27 mouse cellular contexts compared by ENCODE assay signal in genomic region chr12:109893657-109894056, GRCm38 (mm10).
A peak's percentile ranks its signal among the peaks of the same experiment; 100 is the strongest.
DNase-seq lines count a peak whose midpoint lies in the region; ATAC-seq lines count a peak whose summit lies in the region.
"Had no signal": no experiment of that assay in that cellular context is flagged by ENCODE, and none has a peak within 500 bp of the region (broad histone marks: within the 10 kb centered on the region; RNA-seq: fewer than 3 reads in every experiment).

No protein-coding gene starts in this region.

- no peaks in the 10 kb centered on the region for H3K27me3 ChIP-seq in heart, embryonic 11.5 days (ENCODE audit: control insufficient read depth, insufficient read depth, low read length)
- H3K27me3 ChIP-seq: CH12.LX; forebrain, embryonic 13.5 days; hindbrain, embryonic 13.5 days; intestine, embryonic 15.5 days had no signal

- no peak overlapping the region for H3K4me2 ChIP-seq in heart, embryonic 11.5 days
- H3K4me2 ChIP-seq: forebrain, embryonic 13.5 days; hindbrain, embryonic 13.5 days; intestine, embryonic 15.5 days had no signal

- no peaks in the 10 kb centered on the region for H3K9me3 ChIP-seq in heart, embryonic 11.5 days (replicated peaks; ENCODE audit: control insufficient read depth, low read length)
- H3K9me3 ChIP-seq: forebrain, embryonic 10.5 days; forebrain, embryonic 13.5 days; heart, embryonic 10.5 days; hindbrain, embryonic 10.5 days; hindbrain, embryonic 13.5 days; intestine, embryonic 15.5 days had no signal

- no peak for ATAC-seq in cerebellum, adult (ENCODE audit: insufficient number of reproducible peaks, low FRiP score, low TSS enrichment)
- ATAC-seq in heart, embryonic 11.5 days (replicated peaks; ENCODE audit: insufficient number of reproducible peaks, low FRiP score, low TSS enrichment) = no peak
- ATAC-seq: forebrain, embryonic 13.5 days; hindbrain, embryonic 16.5 days; intestine, embryonic 15.5 days; Patski had no signal

- peak; percentile 17 to 27 for DNase-seq in cerebellum, postnatal 14 days
- peak; percentile 74 for DNase-seq in heart, adult 11 months
- DNase-seq in right cerebral cortex, postnatal 10 days (ENCODE audit: low spot score in 2 of 2) = peak; percentile 37 to 56
- no peak for DNase-seq in right cerebral cortex, postnatal 14 days
- DNase-seq in skeletal muscle tissue, adult 2 months (ENCODE audit: low read depth, low spot score) = peak; percentile 1
- DNase-seq in liver = no peak
- DNase-seq: adrenal gland, postnatal 14 days; B cell, adult 2 months; cerebellum, adult 2 months; cerebellum, adult 9-11 months; gastrocnemius, adult 2 months; gastrocnemius, postnatal 14 days; heart, adult 18-20 months; heart, postnatal 36 days; kidney, adult 11 months had no signal

- no peak overlapping the region for H3K9ac ChIP-seq in heart, embryonic 11.5 days (ENCODE audit: low read depth, low read length)
- H3K9ac ChIP-seq: forebrain, embryonic 13.5 days; hindbrain, embryonic 13.5 days; intestine, embryonic 15.5 days had no signal

- H3K4me1 ChIP-seq in heart, embryonic 11.5 days (ENCODE audit: control insufficient read depth, insufficient read depth, low read length) = no peaks in the 10 kb centered on the region
- H3K4me1 ChIP-seq: heart, embryonic 10.5 days; hindbrain, embryonic 10.5 days; hindbrain, embryonic 13.5 days had no signal

- H3K4me3 ChIP-seq in heart, embryonic 11.5 days (ENCODE audit: low read depth, low read length) = no peak overlapping the region
- H3K4me3 ChIP-seq: forebrain, embryonic 10.5 days; forebrain, embryonic 13.5 days; gastrocnemius, adult 2 months; heart, embryonic 10.5 days; hindbrain, embryonic 10.5 days; hindbrain, embryonic 13.5 days; intestine, embryonic 15.5 days had no signal

- H3K27ac ChIP-seq in heart, embryonic 11.5 days (ENCODE audit: low read depth, low read length) = no peak overlapping the region
- H3K27ac ChIP-seq: forebrain, embryonic 10.5 days; forebrain, embryonic 13.5 days; gastrocnemius, adult 2 months; heart, embryonic 10.5 days; hindbrain, embryonic 10.5 days; hindbrain, embryonic 13.5 days; intestine, embryonic 15.5 days had no signal

- 72% methylated on average over 4 of the region's 4 CpGs for WGBS in heart, embryonic 11.5 days (ENCODE audit: insufficient replicate concordance)

- no peaks in the 10 kb centered on the region for H3K36me3 ChIP-seq in heart, embryonic 11.5 days (ENCODE audit: control insufficient read depth, insufficient read depth, low read length)
- H3K36me3 ChIP-seq: forebrain, embryonic 10.5 days; G1E; heart, embryonic 10.5 days; hindbrain, embryonic 10.5 days; hindbrain, embryonic 13.5 days; intestine, embryonic 15.5 days had no signal

Comparison
In these comparisons a context has a peak if more than half of its experiments do, and no peak if none do; other contexts are left out.
1. DNase-seq: peak in cerebellum, postnatal 14 days (2 of 2), heart, adult 11 months (single experiment), right cerebral cortex, postnatal 10 days (2 of 2) and skeletal muscle tissue, adult 2 months (single experiment); none in right cerebral cortex, postnatal 14 days (single experiment) and liver (single experiment).